Mouse (Mus musculus) CD8-positive naive resting alpha-beta T cell, adult 57 days (primary cell): ENCODE results near the gene Pigyl. TPM values are rescaled to one million over a fixed set of nuclear protein-coding genes. Genes with fewer than 3 reads are reported as not detected.

Experiments used
- total RNA-seq: library from RNA; stranded (reverse); gene quantifications from one replicate; pipeline ENCODE4 v1.2.4, GENCODE M21; 2023

Gene Pigyl
- 12.7 TPM for total RNA-seq

GRCm38 (mm10) chr9:22156497-22157245 lies at the start of gene Pigyl:
Gene Pigyl (plus strand): TSS chr9:22156846.

GRCm38 (mm10) chr9:22116740-22117426 lies 39.8 kb upstream of the Pigyl start, which contains the start of gene Elof1:
Gene Elof1 (minus strand): TSS chr9:22117172.

GRCm38 (mm10) chr9:22135644-22136390 lies 20.8 kb upstream of the Pigyl start, which contains the start of gene Acp5:
Gene Acp5 (minus strand): TSS chr9:22135711.

GRCm38 (mm10) chr9:22188025-22188611 lies 31.5 kb downstream of the Pigyl start, which contains the start of gene Zfp872:
Gene Zfp872 (plus strand): TSS chr9:22188090.

Other genes with a start within 250 kb of the Pigyl start
- gene Rab3d, start 238.7 kb upstream of the Pigyl start, total RNA-seq = 10.0 TPM
- gene Ccdc159, start 229.4 kb upstream of the Pigyl start, total RNA-seq = not detected
- not detected for gene Tmem205, start 229.3 kb upstream of the Pigyl start, total RNA-seq
- 0.31 TPM for gene Plppr2, start 219.8 kb upstream of the Pigyl start, total RNA-seq
- gene Swsap1, start 201.1 kb upstream of the Pigyl start, total RNA-seq = 7.4 TPM
- not detected for gene Epor, start 193.3 kb upstream of the Pigyl start, total RNA-seq
- gene Rgl3, start 167.4 kb upstream of the Pigyl start, total RNA-seq = not detected
- not detected for gene Ccdc151, start 154.2 kb upstream of the Pigyl start, total RNA-seq
- 93.5 TPM for gene Prkcsh, start 154.0 kb upstream of the Pigyl start, total RNA-seq
- 0.18 TPM for gene Elavl3, start 104.8 kb upstream of the Pigyl start, total RNA-seq
- gene Gm49318, start 85.6 kb upstream of the Pigyl start, total RNA-seq = not detected
- gene Zfp653, start 85.5 kb upstream of the Pigyl start, total RNA-seq = 28.6 TPM
- 26.7 TPM for gene Ecsit, start 71.4 kb upstream of the Pigyl start, total RNA-seq
- gene Cnn1, start 57.6 kb upstream of the Pigyl start, total RNA-seq = not detected
- 25.6 TPM for gene Elof1, start 39.7 kb upstream of the Pigyl start, total RNA-seq
- gene Acp5, start 21.1 kb upstream of the Pigyl start, total RNA-seq = 239 TPM
- gene Zfp872, start 31.2 kb downstream of the Pigyl start, total RNA-seq = not detected
- 39.3 TPM for gene Zfp809, start 68.9 kb downstream of the Pigyl start, total RNA-seq
- 2.4 TPM for gene Zfp599, start 103.0 kb downstream of the Pigyl start, total RNA-seq
- 12.9 TPM for gene Zfp810, start 150.8 kb downstream of the Pigyl start, total RNA-seq
- 1.6 TPM for gene Anln, start 232.3 kb downstream of the Pigyl start, total RNA-seq